Mouse (Mus musculus) bone marrow macrophage, adult 2 months (primary cell): ENCODE measurements around the gene Nol7.

Experiments used
- CTCF ChIP-seq: IDR thresholded peaks from 2 replicates; pipeline ENCODE4 v1.5.1; 2012; ENCODE audit warnings: low read depth, mild to moderate bottlenecking, low read length, moderate library complexity
- POLR2A ChIP-seq: IDR thresholded peaks from 2 replicates; pipeline ENCODE4 v1.6.1; 2012; ENCODE audit warnings: mild to moderate bottlenecking, low read depth, low read length, borderline replicate concordance

DNA sequence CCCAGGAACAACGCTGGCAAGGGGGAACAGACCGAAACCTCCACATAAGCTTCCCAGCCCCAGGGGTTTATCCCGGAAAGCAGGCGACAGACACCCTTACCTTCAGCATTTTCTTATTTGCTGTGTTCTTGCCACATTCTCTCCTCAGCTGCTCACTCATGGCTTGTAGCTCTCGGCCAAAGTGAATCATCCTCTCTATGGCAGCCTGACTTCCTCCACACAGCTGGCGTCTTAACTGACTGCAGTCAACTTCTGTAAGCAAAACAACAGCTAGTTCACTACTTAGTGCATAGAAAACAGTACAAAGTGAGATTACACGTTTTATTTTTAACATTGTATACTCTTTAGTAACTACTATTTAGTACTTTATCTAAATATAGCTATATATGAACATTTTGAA, 14.1 kb downstream of the Nol7 start:
- TF ChIP-seq CTCF: no peak
- TF ChIP-seq POLR2A: no peak
